Mouse (Mus musculus) cerebellum, postnatal 36 days (tissue): ENCODE data around the gene Mpzl1.

ENCODE experiments used
- DNase-seq, 2 experiments: peaks; one replicate each; pipeline ENCODE4 v3.0.0; 2021 to 2022; ENCODE audit warnings: mixed read lengths in 2 of 2

Mpzl1 gene

GRCm38 (mm10) chr1:165655022-165655421, 20.7 kb upstream of the Mpzl1 start:
- peak in 1 of 2 experiments; percentile 24 for DNase-seq

- DNase-seq, result peak in 1 of 2 experiments; percentile 40
Measured at GRCm38 (mm10) chr1:165653126-165653885, 19.0 kb upstream of the Mpzl1 start.

GRCm38 (mm10) chr1:165652507-165652906, 18.2 kb upstream of the Mpzl1 start:
- no peak for DNase-seq

- DNase-seq, result no peak
Measured at GRCm38 (mm10) chr1:165651158-165651557, 16.8 kb upstream of the Mpzl1 start.

- no peak for DNase-seq
Measured at GRCm38 (mm10) chr1:165645102-165645501, 10.8 kb upstream of the Mpzl1 start.

- DNase-seq, result no peak
Measured at GRCm38 (mm10) chr1:165643735-165644134, 9.4 kb upstream of the Mpzl1 start.

GRCm38 (mm10) chr1:165642780-165643311, 8.5 kb upstream of the Mpzl1 start:
- DNase-seq, result peak; percentile 69 to 75

- peak; percentile 93 to 94 for DNase-seq
Measured at GRCm38 (mm10) chr1:165641786-165642771, 7.7 kb upstream of the Mpzl1 start.

- DNase-seq, result peak; percentile 71 to 83
Measured at GRCm38 (mm10) chr1:165641271-165641771, 7.0 kb upstream of the Mpzl1 start.

GRCm38 (mm10) chr1:165636289-165636688, 2.0 kb upstream of the Mpzl1 start:
- no peak for DNase-seq

- DNase-seq, result no peak
Measured at GRCm38 (mm10) chr1:165635055-165635897, 938 bp upstream of the Mpzl1 start.

- no peak for DNase-seq
Measured at GRCm38 (mm10) chr1:165633345-165633744, 993 bp downstream of the Mpzl1 start.

GRCm38 (mm10) chr1:165631136-165631535, 3.2 kb downstream of the Mpzl1 start:
- DNase-seq, result peak; percentile 71 to 83

- peak; percentile 41 to 53 for DNase-seq
Measured at GRCm38 (mm10) chr1:165629975-165630374, 4.4 kb downstream of the Mpzl1 start.

GRCm38 (mm10) chr1:165628603-165629002, 5.7 kb downstream of the Mpzl1 start:
- no peak for DNase-seq

GRCm38 (mm10) chr1:165625896-165626295, 8.4 kb downstream of the Mpzl1 start:
- no peak for DNase-seq

- no peak for DNase-seq
Measured at GRCm38 (mm10) chr1:165625058-165625457, 9.3 kb downstream of the Mpzl1 start.

GRCm38 (mm10) chr1:165618201-165618624, 16.1 kb downstream of the Mpzl1 start:
- DNase-seq, result peak; percentile 31 to 54

- DNase-seq, result no peak
Measured at GRCm38 (mm10) chr1:165617166-165617891, 17.0 kb downstream of the Mpzl1 start.

GRCm38 (mm10) chr1:165616652-165617051, 17.7 kb downstream of the Mpzl1 start:
- no peak for DNase-seq

- DNase-seq, result no peak
Measured at GRCm38 (mm10) chr1:165614793-165615192, 19.5 kb downstream of the Mpzl1 start.
